Mouse (Mus musculus): Measurements from ENCODE around the gene Dock6. TPM values are rescaled to one million over a fixed set of nuclear protein-coding genes. Genes with fewer than 3 reads are reported as not detected.

The Dock6 gene
- polyA plus RNA-seq, 1 experiment from 2014 or later: 35.8 TPM

DNA sequence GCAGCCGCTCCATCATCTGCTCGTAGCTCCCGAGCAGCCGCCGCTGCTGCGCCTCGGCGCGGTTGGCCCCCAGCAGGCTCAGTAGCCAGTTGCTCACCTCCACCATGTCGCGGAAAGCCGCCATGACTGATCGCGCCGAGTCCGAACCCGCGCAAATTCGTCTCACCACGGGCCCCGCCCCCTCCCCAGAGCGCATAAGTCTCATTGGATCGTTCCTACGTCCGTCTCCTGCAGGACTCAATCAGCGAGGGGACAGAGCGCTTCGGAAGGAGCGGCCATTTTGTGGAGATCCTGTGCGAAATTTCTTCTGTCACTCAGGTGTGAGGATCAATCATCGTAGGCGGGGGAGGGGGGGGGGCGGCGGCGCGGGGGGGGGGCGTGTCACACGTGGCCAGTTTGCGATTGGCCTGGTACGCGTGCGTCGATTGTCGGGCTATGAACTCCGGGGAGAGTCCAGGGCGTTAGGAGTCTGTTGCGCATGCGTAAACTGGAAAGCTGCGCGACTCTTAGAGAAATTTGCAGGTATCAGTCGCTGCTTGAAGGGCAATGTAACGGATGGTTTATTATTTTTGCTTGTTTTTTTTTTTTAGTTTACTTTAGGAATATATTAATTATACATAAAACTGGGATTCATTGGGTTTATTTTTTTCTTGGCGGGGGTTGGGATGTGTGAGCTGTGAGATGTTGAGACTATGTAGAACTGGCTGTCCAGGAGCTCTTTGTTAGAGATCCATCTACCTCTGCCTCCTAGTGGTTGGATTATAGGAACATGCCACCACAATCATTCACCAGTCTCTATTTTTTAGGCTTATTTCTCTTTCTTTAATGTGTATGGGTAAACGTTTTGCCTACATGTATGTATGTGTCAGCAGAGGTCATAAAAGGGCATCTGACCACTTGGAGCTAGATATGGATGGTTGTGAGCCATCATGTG is 92.0 kb downstream of the Dock6 start, which contains the start of gene Spc24:
Gene Spc24 (minus strand): TSS at position 149 of the 934 bp plus-strand sequence.
- H3K4me1 ChIP-seq (ENCODE audit: insufficient read depth, low read depth, low read length): no peaks in the 10 kb centered on the region; the same call in 1 of the 2 replicates
- no peaks in the 10 kb centered on the region for H3K9me3 ChIP-seq (ENCODE audit: low read length)
- WGBS: under 1% methylated on average over 48 of the region's 54 CpGs
- ATAC-seq (peak; percentile 87), DNase-seq (ENCODE audit: low spot score) (peak; percentile 98)
- peak within 1 kb of the TSS; percentile 29 for H3K9ac ChIP-seq (replicated peaks; ENCODE audit: low read depth)
- H3K4me3 ChIP-seq (ENCODE audit: low read depth, low read length): peak within 1 kb of the TSS; percentile 67
- H3K36me3 ChIP-seq (ENCODE audit: insufficient read depth, low read length): no peaks in the 10 kb centered on the region
- no peaks in the 10 kb centered on the region for H3K27me3 ChIP-seq (replicated peaks; ENCODE audit: insufficient read depth, low read length)
- peak within 1 kb of the TSS; percentile 39 for H3K27ac ChIP-seq (ENCODE audit: low read length)
- H3K4me2 ChIP-seq (replicated peaks; ENCODE audit: low read depth, low read length): peak within 1 kb of the TSS; percentile 97
- TF ChIP-seq EP300 (IDR thresholded peaks at IDR 0.05) (no peak), CTCF (IDR thresholded peaks at IDR 0.05) (peak; percentile 69)

DNA sequence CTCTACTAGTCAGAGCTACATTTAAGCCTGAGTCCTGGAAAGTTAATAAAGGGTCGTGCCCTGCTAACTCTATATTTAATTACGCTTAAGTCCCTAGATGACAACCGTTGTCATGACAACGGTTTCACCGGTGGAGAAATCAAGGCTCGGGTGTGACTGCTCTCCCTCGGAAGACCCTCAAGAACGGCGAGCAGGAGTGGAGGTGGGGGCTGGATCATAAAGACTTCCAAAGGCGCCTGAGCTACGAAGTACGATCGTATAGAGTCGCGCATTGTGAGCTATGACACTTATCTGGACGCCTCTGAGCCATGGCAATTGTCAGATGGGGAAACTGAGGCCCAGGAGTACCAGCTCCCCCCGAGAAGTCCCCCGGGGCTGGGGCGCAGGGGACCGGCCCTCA is 92.7 kb downstream of the Dock6 start:
- no peaks in the 10 kb centered on the region for H3K27me3 ChIP-seq (replicated peaks; ENCODE audit: insufficient read depth, low read length)
- no peak overlapping the region for H3K27ac ChIP-seq (ENCODE audit: low read length)
- peak overlapping the region; percentile 97 for H3K4me2 ChIP-seq (replicated peaks; ENCODE audit: low read depth, low read length)
- H3K9me3 ChIP-seq (ENCODE audit: low read length): no peaks in the 10 kb centered on the region
- under 1% methylated on average over 20 of the region's 20 CpGs for WGBS
- H3K4me3 ChIP-seq (ENCODE audit: low read depth, low read length): peak overlapping the region; percentile 67
- H3K4me1 ChIP-seq (ENCODE audit: insufficient read depth, low read depth, low read length): no peaks in the 10 kb centered on the region; the same call in 1 of the 2 replicates
- no peaks in the 10 kb centered on the region for H3K36me3 ChIP-seq (ENCODE audit: insufficient read depth, low read length)
- TF ChIP-seq CTCF (IDR thresholded peaks at IDR 0.05) (no peak), EP300 (IDR thresholded peaks at IDR 0.05) (no peak)
- ATAC-seq (no peak), DNase-seq (ENCODE audit: low spot score) (no peak)
- H3K9ac ChIP-seq (replicated peaks; ENCODE audit: low read depth): peak overlapping the region; percentile 29

DNA sequence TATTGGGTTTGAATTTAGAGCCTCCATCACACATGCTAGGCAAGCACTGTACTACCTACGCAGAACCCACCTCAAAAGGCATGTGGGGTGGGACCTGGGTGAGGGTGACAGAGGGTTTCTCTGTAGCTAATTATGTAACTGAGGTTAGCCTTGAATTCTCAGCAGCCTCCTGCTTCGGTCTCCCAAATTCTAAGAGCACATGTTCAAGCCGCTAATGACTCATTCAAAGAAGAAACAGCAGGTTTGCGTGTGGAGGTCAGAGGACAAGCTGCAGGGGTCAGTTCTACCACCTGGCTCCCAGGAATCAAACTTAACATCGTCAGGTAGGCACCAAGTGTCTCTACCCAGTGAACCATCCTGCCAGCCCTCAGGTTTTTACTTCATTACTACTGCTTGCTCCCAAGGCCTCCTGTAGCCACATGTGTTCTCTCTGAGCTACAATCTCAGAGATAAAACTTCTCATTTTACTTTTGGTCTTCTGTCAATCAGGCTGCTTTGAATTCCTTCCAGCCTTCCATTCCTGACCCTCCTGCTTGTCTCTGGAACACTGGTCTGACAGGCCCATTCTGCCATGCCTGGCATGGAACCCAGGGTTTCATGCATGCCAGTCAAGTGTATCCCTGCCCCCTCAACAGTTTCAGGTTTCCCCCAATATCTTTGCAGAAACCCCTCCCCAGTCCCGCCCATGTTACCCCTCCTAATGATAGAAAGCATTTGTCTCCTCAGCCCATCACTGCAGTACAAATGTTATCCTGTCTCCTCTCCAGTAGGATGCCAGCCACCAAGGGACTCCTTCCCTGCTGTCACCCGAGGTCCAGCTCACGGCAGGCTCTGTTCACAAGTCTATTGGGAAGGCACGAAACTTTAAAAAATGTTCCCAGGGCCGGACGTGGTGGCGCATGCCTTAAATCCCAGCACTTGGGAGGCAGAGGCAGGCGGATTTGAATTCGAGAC is 93.6 kb downstream of the Dock6 start:
- no peaks in the 10 kb centered on the region for H3K27me3 ChIP-seq (replicated peaks; ENCODE audit: insufficient read depth, low read length)
- H3K27ac ChIP-seq (ENCODE audit: low read length): no peak overlapping the region
- no peak for DNase-seq (ENCODE audit: low spot score)
- WGBS: 42% methylated on average over 14 of the region's 14 CpGs
- TF ChIP-seq CTCF (IDR thresholded peaks at IDR 0.05): no peak
- no peak for TF ChIP-seq EP300 (IDR thresholded peaks at IDR 0.05)
- H3K9ac ChIP-seq (replicated peaks; ENCODE audit: low read depth): no peak overlapping the region
- H3K36me3 ChIP-seq (ENCODE audit: insufficient read depth, low read length): no peaks in the 10 kb centered on the region
- no peak overlapping the region for H3K4me3 ChIP-seq (ENCODE audit: low read depth, low read length)
- H3K4me2 ChIP-seq (replicated peaks; ENCODE audit: low read depth, low read length): peak overlapping the region; percentile 97
- ATAC-seq: no peak
- peaks cover 6% of the 10 kb centered on the region; the same call in 1 of the 2 replicates for H3K4me1 ChIP-seq (ENCODE audit: insufficient read depth, low read depth, low read length)
- H3K9me3 ChIP-seq (ENCODE audit: low read length): no peaks in the 10 kb centered on the region

DNA sequence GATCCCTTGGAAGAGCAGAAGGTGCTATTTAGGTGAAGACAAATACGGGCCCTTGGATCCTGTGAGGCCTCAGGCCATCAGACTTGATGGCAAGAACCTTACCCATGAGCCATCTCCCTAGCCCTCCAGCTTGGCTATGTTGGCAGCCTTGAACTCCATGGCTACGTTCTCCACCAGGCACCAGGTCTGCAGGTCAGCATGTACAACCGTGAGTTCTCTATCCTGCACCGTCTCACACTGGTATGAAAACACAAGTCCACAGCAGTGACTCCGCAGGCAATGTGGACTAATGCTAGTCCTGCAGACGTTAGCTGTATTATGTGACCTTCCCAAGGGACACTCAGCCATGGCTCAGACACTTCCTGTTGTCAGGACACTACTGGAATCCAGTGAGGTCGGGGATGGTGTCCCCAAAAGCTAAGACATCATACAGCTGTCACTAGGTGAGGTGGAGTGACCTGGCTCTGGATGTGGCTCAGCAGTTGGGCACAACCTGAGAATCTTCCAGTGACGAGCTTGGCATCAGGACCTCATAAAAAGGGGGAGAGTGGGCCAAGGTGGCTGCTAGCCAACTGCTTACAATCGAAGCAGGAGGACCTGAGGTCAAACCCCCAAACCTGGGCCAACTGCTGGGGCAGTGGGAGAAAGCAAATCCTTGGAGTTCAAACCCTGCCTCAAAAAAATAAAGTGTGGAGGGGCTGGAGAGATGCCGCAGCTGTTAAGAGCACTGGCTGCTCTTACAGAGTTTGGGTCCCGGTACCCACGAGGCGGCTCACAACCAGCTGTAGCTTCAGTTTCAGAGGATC is 97.7 kb downstream of the Dock6 start:
- TF ChIP-seq CTCF (IDR thresholded peaks at IDR 0.05) (peak; percentile 8; the same call in 1 of the 2 replicates), EP300 (IDR thresholded peaks at IDR 0.05) (no peak)
- WGBS: 53% methylated on average over 13 of the region's 13 CpGs
- Histone ChIP-seq H3K36me3 (ENCODE audit: insufficient read depth, low read length) (no peaks in the 10 kb centered on the region), H3K4me2 (replicated peaks; ENCODE audit: low read depth, low read length) (no peak overlapping the region), H3K9me3 (ENCODE audit: low read length) (no peaks in the 10 kb centered on the region), H3K27me3 (replicated peaks; ENCODE audit: insufficient read depth, low read length) (no peaks in the 10 kb centered on the region), H3K4me3 (ENCODE audit: low read depth, low read length) (no peak overlapping the region), H3K27ac (ENCODE audit: low read length) (peak overlapping the region; percentile 76), H3K4me1 (ENCODE audit: insufficient read depth, low read depth, low read length) (peaks cover 16% of the 10 kb centered on the region; the same call in 1 of the 2 replicates), H3K9ac (replicated peaks; ENCODE audit: low read depth) (no peak overlapping the region)
- ATAC-seq (peak; percentile 5), DNase-seq (ENCODE audit: low spot score) (peak; percentile 40)

DNA sequence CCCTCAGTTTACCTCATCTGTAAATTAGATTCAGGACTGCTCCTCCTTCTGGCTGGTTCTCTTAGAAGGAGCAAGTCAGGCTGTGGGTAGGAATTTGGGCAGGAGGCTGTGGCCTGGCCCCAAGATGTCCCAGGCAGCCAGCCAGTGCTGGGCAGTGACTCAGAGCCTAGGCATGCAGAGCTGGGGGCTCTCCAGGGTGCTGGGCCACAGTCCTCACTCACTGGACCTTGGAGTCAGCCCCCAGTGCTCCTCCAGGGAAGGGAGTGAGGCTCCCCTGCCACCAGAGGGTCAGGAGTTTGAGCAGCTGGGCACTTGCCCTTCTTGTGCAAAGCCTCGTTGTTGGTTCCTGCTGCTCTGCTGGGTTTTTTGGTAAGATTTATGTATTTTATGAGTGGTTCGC is 98.4 kb downstream of the Dock6 start:
- no peak overlapping the region for H3K4me2 ChIP-seq (replicated peaks; ENCODE audit: low read depth, low read length)
- peak; percentile 38; the same call in 1 of the 2 replicates for TF ChIP-seq EP300 (IDR thresholded peaks at IDR 0.05)
- TF ChIP-seq CTCF (IDR thresholded peaks at IDR 0.05): peak; percentile 16; the same call in 1 of the 2 replicates
- H3K4me1 ChIP-seq (ENCODE audit: insufficient read depth, low read depth, low read length): peaks cover 16% of the 10 kb centered on the region; the same call in 1 of the 2 replicates
- DNase-seq (ENCODE audit: low spot score) (peak; percentile 88), ATAC-seq (peak; percentile 91)
- H3K9me3 ChIP-seq (ENCODE audit: low read length): no peaks in the 10 kb centered on the region
- WGBS: 50% methylated on average over 2 of the region's 2 CpGs
- H3K36me3 ChIP-seq (ENCODE audit: insufficient read depth, low read length): no peaks in the 10 kb centered on the region
- H3K27ac ChIP-seq (ENCODE audit: low read length): peak overlapping the region; percentile 76
- no peak overlapping the region for H3K4me3 ChIP-seq (ENCODE audit: low read depth, low read length)
- no peak overlapping the region for H3K9ac ChIP-seq (replicated peaks; ENCODE audit: low read depth)
- no peaks in the 10 kb centered on the region for H3K27me3 ChIP-seq (replicated peaks; ENCODE audit: insufficient read depth, low read length)
